Mouse (Mus musculus) spleen, embryonic (tissue): ENCODE results near the gene Map2k1.

Source experiments
- CTCF ChIA-PET: fragments of 350-600 bp; sonication (Branson Sonifier 250); formaldehyde crosslinking; loops from one replicate; lab custom pipeline; 2022; lab: Charles Lee

The Map2k1 gene

DNA sequence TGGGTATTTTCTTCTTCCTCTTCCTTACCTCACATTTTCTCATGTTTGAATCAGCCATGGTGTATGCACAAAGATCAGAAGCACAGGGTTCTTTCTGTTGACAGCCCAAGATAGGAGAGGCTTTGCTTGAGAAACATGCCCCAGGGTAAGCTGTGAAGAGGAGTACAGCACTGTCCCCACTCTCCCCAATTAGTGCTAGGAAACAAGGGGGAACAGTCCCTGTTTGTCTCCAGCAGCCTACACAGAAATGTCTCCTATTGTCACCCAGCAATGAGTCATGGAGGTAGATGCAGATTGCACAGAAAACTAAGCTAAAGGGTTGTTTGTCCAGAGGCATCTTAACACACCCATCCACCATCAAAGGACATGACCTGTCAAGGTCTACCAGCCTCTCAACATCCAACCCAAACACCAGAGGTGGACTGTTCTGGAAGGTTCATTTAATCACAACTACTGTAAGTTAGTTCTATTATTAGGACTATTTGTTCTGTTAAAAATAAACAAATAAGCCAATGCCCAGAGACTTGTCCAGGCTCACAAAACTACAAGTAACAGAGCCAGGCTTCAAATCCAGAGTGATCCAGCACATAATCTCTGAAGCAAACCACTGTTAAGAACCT, 3.2 kb downstream of the Map2k1 start:
- CTCF ChIA-PET, result no interaction called here

DNA sequence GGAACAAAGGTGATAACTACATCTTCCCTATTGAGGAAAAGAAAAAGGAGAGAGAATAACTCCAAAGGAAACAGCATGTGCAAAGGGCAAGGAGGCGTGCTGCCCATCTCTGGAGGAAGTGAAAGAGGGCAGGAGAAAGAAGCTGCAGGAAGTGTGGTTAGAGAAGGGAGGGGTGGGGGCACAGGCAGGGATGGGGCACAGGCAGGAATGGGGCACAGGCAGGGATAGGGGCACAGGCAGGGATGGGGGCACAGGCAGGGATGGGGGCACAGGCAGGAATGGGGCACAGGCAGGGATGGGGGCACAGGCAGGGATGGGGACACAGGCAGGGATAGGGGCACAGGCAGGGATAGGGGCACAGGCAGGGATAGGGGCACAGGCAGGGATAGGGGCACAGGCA, 4.1 kb downstream of the Map2k1 start:
- CTCF ChIA-PET, result no interaction called here

DNA sequence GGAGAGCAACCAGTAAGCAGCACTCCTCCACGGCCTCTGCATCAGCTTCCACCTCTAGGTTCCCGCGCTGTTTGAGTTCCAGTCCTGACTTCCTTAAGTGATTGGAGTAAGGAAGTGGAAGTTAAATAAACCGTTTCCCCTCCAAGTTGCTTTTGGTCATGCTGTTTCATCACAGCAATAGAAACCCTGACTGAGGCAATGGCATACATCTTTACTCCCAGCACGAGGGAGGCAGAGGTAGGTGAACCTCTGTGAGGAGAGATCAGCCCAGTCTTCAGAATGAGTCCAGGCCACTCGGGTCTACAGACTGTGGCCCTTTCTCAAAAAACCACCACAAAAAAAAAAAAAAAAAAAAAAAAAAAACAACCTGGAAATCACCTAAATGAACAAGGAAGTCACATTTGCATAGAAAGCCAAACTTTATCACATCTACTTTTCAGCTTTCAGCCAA, 11.0 kb downstream of the Map2k1 start:
- CTCF ChIA-PET, result interaction anchor here (0.7 to 1.3 kb wide), 3 partner anchors 11 to 72 kb away, joined by 4 to 8 read pairs (median 5); partner anchors contain the start of gene Map2k1

DNA sequence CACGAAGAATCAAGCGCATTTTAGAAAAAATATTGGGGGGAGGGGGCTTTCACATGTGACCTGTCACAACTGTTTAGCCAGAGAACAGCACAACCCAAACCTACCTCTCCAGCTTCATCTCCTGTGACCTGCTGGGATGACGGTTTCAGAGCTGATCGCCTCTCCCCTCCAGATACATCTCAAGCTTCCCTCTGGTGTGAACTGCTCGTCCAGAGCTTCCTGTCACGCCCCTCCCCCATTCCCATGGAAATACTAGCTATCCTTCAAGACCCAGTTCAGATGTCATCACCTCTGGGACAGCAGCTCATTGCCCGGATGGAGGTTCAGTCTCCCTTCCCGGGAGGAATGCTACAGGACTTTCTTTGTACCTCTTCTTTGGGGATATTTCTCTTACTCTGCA, 12.8 kb downstream of the Map2k1 start:
- CTCF ChIA-PET, result interaction anchor here (0.7 kb wide), 1 partner anchor 89 kb away, joined by 11 read pairs; no protein-coding TSS in a partner anchor

DNA sequence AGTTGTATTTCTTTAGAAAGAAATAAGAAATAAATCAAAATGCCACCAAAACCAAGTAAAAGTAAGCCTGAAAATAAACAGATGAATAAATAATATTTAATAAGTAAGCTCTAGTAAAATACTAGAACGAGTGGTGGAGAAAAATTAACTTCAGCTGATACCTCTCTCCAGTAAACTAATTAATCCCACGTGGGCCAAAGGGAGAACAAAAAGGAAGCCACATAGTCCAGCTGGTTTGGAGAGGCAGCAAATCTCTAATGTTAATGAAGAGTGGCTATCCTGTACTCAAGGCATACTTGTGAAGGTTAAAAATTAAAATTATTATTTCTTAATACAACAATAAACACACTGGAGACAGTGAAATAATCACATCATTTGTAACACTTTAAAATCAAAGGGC, 13.3 kb downstream of the Map2k1 start:
- CTCF ChIA-PET, result no interaction called here

DNA sequence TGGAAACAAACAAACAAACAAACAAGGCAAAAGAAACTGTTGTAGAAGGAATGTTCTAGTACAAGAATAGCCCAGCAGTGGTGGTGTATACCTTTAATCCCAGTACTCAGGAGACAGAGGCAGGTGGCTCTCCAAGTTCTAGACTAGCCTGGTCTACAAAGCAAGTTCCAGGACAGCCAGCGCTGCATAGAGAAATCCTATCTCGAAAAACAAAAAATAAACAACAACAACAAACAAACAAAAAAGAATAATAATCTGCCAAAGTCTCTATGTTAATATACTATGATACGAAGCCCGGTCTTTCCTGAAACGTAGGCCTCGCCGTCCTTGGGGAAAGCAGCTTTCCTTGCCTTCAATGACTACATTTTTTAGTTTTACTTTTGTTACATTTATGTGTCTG, 17.4 kb downstream of the Map2k1 start:
- CTCF ChIA-PET, result no interaction called here

DNA sequence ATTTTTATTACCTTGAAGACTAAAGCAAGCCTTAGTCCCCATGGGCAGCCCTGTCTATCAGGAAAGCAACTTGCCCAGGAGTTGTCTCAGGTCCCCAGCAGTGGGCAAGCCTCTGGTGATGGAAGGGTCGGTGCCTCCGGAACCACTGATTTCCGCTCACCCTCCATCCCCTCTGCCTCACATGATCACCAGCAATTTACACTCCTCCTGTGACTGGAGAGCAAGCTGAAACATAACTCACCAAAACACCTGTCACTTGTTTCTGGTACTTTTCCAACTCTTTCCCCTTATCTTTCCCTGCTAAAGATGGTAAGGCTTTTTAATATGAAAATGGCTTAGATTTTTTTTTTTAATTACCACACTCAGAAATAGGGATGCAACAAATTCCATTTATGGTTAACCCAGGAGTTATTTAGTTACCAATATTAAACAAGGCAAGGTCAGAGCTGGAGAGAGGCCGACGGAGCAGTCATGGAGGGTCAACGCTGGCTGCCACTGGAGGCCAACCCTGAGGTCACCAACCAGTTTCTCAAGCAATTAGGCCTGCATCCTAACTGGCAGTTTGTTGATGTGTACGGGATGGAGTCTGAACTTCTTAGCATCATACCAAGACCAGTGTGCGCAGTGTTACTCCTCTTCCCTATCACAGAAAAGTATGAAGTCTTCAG, 18.5 kb downstream of the Map2k1 start, which contains the start of gene Uchl4:
Uchl4 (plus strand) TSS at position 434 of the 668 bp plus-strand sequence.
- CTCF ChIA-PET, result no interaction called here

DNA sequence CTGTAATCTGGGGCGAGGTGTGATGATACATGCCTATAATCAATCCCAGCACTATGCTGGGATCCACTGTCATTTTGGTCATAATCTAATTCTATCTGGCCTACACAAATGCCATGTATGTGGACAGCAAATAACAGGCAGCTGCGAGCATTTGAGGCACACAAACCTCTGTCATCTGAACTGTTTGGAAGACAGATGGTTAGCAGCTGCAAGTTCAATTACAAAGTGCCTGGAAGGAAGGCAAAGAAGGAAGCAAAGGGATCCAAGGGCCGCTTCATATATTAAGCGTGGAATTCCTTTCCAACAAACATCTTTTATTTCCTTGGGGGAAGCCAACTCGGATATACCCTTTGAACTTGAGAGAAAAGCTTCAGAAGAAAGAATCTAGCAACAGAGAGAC, 19.8 kb downstream of the Map2k1 start:
- CTCF ChIA-PET, result no interaction called here

DNA sequence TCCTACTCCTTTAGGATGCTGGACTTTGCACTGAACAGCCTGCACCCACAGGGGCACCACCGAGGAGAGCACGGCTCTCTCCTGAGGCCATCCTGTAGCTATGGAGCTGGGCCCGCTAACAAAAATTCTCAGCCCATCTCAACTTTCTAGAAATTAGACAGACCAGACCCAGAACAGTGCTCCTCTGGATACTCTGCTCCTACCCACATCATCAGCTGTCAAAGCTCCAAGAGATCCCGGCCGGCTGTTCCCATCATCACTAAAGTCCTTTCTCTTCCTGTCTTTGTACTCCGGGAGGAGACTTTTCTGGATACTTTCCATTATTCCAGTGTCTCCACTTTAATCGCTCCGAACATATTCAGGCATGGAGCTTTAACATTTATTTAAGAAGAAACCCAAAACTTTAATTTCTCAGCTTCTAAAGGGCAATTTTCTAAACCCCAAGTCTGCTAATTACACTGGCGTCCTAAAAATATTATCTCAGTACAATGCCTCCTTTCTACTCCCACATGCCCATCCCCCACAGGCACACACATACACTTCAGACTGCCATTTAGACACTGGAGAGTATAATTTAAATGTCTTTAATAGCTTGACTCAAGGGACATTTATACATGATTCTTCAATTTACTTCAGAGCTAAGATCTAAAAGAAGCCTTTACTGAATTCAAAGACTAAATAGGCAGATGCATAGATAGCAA, 21.0 kb downstream of the Map2k1 start:
- CTCF ChIA-PET, result no interaction called here

DNA sequence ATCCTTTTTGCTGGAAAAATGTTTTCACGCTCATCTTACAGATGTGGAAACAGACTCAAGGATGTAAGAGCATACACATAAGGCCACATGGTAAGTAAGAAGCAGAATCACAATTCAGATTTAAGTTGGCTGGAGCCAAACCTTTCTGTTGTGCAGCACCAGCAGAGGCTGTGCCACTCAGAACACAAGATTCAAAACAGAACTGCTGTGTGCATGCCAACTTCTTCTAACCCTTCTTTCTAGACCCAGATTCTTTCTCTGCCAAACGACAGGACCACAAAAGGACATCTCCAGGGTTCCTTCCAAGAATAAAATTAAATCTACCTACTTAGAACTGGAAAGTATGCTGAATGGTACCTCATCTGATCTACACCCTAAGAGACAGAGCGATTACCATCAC, 21.8 kb downstream of the Map2k1 start:
- CTCF ChIA-PET, result no interaction called here

DNA sequence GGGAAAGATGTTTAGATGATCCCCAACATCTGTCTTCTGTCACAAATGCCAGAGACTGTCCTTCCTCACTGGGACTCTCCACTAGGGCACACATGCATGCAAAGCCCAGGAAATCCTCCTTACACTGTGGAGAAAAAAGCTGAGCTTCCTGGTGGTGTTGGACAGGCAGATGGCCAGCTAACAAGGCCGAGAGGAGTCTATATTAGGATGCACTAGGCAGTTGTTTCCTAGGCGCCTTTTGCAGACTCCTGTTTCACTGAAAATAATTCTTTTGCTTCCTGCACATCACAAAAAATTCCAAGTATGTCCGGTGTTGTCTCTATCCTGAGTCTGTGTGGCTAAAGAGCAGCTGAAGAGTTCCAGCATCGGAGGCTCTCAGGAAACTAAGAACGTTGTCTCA, 22.3 kb downstream of the Map2k1 start:
- CTCF ChIA-PET, result no interaction called here

DNA sequence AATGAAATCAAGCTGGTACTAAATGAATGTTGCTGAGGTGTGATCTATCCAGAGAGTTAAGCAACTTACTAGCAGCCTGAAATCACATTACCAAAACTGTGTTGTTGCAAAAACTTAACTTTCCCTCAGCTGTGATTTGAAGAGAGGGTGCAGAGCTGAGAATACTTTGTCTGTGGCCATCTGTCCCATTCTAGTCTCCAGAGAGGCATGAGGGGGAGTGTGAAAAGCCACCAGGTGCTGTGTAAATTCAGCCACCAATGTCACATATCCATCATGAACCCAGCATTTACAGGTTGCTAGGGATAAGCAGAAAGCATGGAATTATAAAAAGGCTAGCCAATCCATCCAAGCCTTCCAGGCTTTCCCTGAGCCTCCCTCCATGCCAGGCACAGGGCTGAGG, 24.5 kb downstream of the Map2k1 start:
- CTCF ChIA-PET, result no interaction called here

DNA sequence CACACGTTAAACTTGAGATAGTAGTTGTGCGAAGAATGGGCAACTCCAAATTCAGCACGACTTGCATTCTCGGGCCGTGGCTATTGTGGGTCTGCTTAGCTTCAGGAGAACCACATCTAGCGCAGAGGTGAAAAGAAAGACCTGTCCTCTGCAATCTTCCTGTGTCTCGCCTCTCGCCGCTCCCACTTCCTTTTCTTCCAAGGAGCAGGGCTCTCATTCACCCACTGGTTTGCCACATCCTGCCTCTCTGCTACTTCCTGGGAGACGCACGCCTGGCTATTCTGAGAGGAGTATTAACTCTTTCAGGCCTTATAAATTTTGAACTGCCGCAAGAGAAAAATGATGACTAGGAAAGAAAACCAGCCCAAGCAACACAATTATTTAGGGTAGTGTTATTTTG, 25.7 kb downstream of the Map2k1 start:
- CTCF ChIA-PET, result no interaction called here

DNA sequence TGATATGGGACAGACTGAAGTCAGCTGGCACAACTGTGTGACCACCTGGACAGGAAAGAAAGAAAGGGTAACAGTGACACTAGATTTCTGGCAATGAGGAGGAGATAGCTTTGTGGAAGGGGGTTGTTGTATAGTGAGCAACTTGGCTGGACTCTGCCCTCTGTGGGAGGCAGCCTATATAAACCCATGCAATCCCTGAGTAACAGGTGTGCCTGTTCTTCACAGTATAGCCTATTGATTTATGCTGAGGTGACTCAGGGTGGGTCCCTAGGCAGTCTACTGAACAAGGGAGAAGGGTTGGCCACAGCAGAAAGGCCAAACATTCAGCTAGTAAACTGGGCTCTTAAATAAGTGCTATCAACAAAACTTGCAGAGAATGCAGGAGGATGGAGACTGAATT, 27.6 kb downstream of the Map2k1 start:
- CTCF ChIA-PET, result no interaction called here

DNA sequence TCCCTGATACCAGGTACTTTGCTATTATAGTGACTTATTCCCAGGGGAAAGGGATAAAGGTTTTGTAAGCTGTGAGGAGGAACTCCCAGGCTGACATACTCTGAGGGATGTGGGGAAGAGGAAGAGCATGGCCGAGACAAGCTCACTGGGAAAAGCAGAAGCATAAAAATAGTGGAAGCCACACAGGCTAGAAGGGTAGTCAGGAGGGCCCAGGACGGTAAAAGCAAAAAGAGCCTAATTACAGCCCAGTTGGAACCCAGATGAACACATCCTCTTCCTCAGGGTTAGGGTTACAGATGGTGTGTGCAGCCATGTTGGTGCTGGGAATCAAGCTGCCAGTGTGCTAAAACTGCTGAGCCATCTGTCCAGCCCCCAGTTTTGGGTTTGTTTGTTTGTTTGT, 31.3 kb downstream of the Map2k1 start:
- CTCF ChIA-PET, result no interaction called here

DNA sequence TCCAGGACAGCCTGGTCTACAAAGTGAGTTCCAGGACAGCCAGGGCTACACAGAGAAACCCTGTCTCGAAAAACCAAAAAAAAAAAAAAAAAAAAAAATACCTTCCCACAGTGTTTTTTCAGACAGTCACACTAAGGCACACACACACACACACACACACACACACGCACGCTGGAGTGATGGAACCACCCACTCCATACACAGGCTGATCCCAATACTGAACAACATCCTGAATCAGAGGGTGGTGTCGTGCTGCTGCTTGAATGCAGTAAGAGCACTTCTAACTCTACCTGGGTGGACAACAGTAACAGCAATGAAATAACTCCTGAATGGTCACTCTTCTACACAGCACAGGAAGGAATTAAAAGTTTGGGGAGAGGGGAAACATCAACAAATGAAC, 32.0 kb downstream of the Map2k1 start:
- CTCF ChIA-PET, result no interaction called here

DNA sequence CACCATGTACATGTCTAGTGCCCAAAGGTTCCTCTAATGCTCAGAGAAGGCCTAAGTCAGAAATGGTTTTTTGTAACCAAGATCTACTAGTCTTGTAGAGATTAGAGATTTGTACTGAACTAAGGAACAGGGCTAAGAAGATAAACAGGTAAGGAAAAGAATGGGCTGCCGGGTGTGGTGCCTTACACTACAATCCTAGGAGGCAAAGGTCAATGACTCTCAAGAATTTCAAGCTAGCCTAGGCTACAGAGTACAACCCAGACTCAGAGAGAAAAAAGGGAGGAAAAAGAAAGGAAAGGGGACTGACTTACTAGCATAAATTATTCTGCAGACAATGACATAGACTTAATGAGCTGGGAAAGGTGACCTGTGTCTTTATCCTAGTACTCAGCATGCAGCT, 32.8 kb downstream of the Map2k1 start:
- CTCF ChIA-PET, result no interaction called here

DNA sequence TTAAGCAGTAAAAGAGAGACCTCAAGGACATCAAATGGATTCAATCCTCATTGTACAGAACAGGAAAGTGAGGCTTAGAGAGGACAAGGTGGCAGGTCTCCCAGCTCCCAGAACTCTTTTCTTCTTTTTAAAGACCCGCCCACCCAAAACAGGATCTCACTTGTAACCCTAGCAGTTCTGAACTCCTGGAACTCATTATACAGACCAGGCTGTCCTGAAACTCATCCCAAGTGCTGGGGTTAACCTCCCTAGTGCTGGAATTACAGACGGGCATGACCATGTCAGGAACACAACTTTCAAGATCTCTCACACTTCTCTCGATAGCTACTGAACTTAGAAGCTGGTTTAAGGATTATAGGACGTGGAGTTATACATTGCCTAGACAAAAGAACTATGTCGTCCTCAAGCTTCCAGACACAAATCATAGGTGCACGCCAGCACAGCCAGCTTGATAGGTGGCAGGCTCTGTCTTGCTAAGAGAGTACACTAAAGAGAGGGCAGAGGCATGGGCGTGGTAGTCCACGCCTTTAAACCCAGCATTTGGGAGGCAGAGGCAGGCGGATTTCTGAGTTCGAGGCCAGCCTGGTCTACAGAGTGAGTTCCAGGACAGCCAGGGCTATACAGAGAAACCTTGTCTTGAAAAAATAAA, 33.5 kb downstream of the Map2k1 start:
- CTCF ChIA-PET, result interaction anchor here (0.5 kb wide), 1 partner anchor 594 kb away, joined by 6 read pairs; no protein-coding TSS in a partner anchor

DNA sequence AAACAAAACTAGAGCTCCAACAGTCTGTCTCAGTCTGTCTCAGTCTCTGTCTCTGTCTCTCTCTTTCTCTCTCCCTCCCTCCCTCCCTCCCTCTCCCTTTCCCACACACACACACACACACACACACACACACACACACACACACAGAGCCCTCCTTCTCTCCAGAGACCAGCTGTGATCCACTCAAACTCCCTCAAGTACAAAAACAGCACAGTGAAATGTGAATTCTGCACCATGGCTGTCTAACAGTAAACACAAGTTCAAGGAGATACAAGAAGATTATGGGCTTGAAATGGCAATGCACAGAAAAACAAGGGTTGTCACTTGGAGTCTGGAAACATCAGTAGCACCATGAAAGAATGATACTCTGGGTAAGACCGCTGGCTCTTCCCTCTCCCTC, 34.1 kb downstream of the Map2k1 start:
- CTCF ChIA-PET, result interaction anchor here (0.5 kb wide), 1 partner anchor 594 kb away, joined by 6 read pairs; no protein-coding TSS in a partner anchor

DNA sequence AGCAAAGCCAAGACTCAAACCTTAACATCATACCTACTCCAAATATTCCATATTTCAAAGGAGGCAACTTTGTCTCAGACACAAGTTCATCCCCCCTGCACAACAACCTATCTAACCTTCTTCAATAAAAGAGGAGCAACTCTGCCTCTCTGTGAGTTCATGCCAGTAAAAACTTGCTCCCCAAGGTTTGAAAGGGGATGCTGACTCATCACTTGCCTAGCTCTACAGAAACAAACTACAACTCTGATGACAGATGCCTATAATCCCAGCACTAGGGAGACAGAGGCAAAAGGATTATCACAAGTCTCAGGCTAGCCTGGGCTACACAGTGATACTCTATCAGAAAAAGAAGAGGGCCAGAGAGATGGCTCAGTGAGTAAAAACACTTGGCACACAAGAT, 35.5 kb downstream of the Map2k1 start:
- CTCF ChIA-PET, result interaction anchor here (0.8 kb wide), 1 partner anchor 521 kb away, joined by 3 read pairs; no protein-coding TSS in a partner anchor

DNA sequence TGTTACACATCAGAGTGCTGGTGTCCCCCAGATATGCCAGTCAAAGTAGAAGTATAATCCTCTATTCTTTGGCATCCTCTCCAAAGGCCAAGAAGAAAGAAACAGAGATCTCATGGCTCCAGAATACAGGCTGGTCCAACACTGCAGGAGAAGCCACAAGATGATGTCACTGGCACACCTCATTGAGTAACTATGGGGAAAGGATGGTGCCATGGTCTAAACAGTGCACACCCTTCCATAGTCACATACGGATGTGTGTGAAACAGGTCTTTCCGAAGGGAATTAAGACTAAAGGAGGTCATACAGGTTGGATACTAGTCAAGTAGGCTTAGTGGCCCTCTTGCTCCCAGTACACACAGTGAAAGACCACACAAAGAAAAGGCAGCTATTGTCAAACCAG, 36.8 kb downstream of the Map2k1 start:
- CTCF ChIA-PET, result interaction anchor here (0.6 kb wide), 1 partner anchor 62 kb away, joined by 4 read pairs; no protein-coding TSS in a partner anchor

DNA sequence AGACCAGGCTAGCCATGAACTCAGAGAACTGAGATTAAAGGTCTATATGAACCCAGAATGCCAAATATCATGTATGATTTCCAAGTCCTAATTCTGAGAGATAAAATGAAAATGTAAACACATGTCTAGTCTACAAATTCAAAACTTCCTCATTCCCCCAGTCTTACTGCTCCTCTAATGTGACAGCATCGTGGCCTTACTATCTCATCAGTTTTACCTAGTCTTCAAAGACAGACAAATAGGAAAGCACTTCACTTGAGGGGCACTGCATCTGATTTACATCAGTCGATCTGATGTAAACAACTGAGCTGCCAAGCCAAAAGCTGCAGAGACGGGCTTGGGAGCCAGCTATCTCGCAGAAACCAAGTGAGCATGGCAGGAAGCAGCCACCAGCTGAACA, 37.3 kb downstream of the Map2k1 start:
- CTCF ChIA-PET, result no interaction called here
